Mouse (Mus musculus) lung, postnatal 0 days (tissue): ENCODE results near the gene Inpp5b. TPM values are rescaled to one million over a fixed set of nuclear protein-coding genes. Genes with fewer than 3 reads are reported as not detected.

Experiments used
- ATAC-seq: fragments of 200-750 bp; cut with Nextera tagmentation; 2 replicates; pipeline ENCODE4 v1.8.0; 2017; ENCODE audit warnings: moderate library complexity
- DNase-seq: peaks from one replicate; pipeline ENCODE4 v3.0.0-alpha.2; 2016; ENCODE audit warnings: low spot score
- H3K27ac ChIP-seq: fragments of 300-500 bp; sonication (generic); 2 replicates; pipeline ENCODE4 v1.5.1; 2014; ENCODE audit warnings: antibody characterized with exemption, mild to moderate bottlenecking, low read length, mixed read lengths
- H3K27me3 ChIP-seq: fragments of 300-500 bp; sonication (generic); replicated peaks from 2 replicates; pipeline ENCODE4 v1.6.1; 2014; ENCODE audit warnings: low read length, mixed read lengths; ENCODE audit not compliant: insufficient read depth
- H3K36me3 ChIP-seq: fragments of 300-500 bp; sonication (generic); 2 replicates; pipeline ENCODE4 v1.6.1; 2014; ENCODE audit warnings: low read length, mixed read lengths; ENCODE audit not compliant: insufficient read depth
- H3K4me1 ChIP-seq: fragments of 300-500 bp; sonication (generic); 2 replicates; pipeline ENCODE4 v1.6.1; 2014; ENCODE audit warnings: antibody characterized with exemption, low read depth, low read length, mixed read lengths; ENCODE audit not compliant: insufficient read depth
- H3K4me2 ChIP-seq: fragments of 300-500 bp; sonication (generic); replicated peaks from 2 replicates; pipeline ENCODE4 v1.6.1; 2014; ENCODE audit warnings: low read depth, mild to moderate bottlenecking, low read length, moderate library complexity, mixed read lengths
- H3K4me3 ChIP-seq: fragments of 300-500 bp; sonication (generic); 2 replicates; pipeline ENCODE4 v1.5.1; 2014; ENCODE audit warnings: low read depth, low read length
- H3K9ac ChIP-seq: fragments of 300-500 bp; sonication (generic); replicated peaks from 2 replicates; pipeline ENCODE4 v1.6.1; 2014; ENCODE audit warnings: low read depth, mild to moderate bottlenecking
- H3K9me3 ChIP-seq: fragments of 300-500 bp; sonication (generic); 2 replicates; pipeline ENCODE4 v1.6.1; 2016; ENCODE audit warnings: low read length, mixed read lengths
- CTCF ChIP-seq: IDR thresholded peaks from 2 replicates; pipeline ENCODE4 v1.5.1; 2016; ENCODE audit warnings: antibody characterized with exemption, mild to moderate bottlenecking
- EP300 ChIP-seq: IDR thresholded peaks from 2 replicates; pipeline ENCODE4 v1.6.1; 2016; ENCODE audit warnings: antibody characterized with exemption, mild to moderate bottlenecking, control low read depth
- WGBS: fragments of 180-500 bp; shearing (Covaris S2); extraction: QIAGEN DNeasy Blood & Tissue Kit; methylation state at CpG from one replicate; pipeline ENCODE4 v1.1.7; 2014; 5-methylcytosine and 5-hydroxymethylcytosine counted together
- polyA plus RNA-seq: library from polyadenylated mRNA; unstranded; fragments of >200 nt; fragmentation: Nextera tagmentation; extraction: Ambion mirVana; gene quantifications from 2 replicates; pipeline ENCODE4 v1.2.1, GENCODE M21; 2015

Inpp5b gene
- 59.6 and 62.9 TPM in 2 replicates for polyA plus RNA-seq

GRCm38 (mm10) chr4:124741376-124742343 lies at the start of gene Inpp5b:
Gene Inpp5b (plus strand): TSS chr4:124741850.
- ATAC-seq (peak; percentile 91), DNase-seq (peak; percentile 77)
- H3K4me1 ChIP-seq: 0 out of 2 replicates have a peak, but pooled peaks cover 4% of the 10 kb centered on the region
- no peaks in the 10 kb centered on the region for H3K36me3 ChIP-seq
- H3K9ac ChIP-seq: peak within 1 kb of the TSS; percentile 51
- no peaks in the 10 kb centered on the region for H3K27me3 ChIP-seq
- H3K27ac ChIP-seq: no peak within 1 kb of the TSS
- peak within 1 kb of the TSS; percentile 73 for H3K4me2 ChIP-seq
- H3K4me3 ChIP-seq: peak within 1 kb of the TSS; percentile 57
- H3K9me3 ChIP-seq: no peaks in the 10 kb centered on the region
- 13% methylated on average over 25 of the region's 25 CpGs for WGBS
- TF ChIP-seq CTCF (no peak), EP300 (no peak)

DNA sequence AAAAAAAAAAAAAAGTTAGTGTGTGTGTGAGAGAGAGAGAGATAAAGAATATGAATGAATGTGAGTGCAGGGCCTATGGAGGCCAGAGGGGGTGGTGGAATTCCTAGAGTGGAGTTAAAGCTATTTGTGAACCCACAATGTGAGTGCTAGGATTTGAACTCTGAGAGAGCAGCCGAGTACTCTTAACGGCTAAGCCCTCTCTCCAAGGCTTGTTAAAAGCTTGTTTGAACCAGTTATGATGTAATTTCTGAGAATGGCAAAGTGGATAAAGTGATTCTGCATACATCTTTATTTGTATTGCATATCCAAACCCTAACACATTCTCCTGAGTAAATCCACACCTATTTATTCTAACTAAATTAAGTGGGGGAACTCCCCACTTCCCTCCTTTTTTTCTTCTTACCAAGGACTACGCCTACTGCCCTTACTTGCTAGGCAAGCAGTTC lies 49.2 kb upstream of the Inpp5b start:
- 42% methylated on average over 3 of the region's 3 CpGs for WGBS
- TF ChIP-seq EP300 (peak; percentile 78), CTCF (no peak; the same call in 1 of the 2 replicates)
- Histone ChIP-seq H3K4me3 (peak overlapping the region; percentile 61; the same call in 1 of the 2 replicates), H3K27ac (no peak overlapping the region), H3K4me2 (peak overlapping the region; percentile 76), H3K36me3 (no peaks in the 10 kb centered on the region), H3K9me3 (no peaks in the 10 kb centered on the region), H3K9ac (no peak overlapping the region), H3K4me1 (no peaks in the 10 kb centered on the region), H3K27me3 (peaks cover 5% of the 10 kb centered on the region; the same call in 1 of the 2 replicates)
- ATAC-seq (peak; percentile 76), DNase-seq (peak; percentile 92)

DNA sequence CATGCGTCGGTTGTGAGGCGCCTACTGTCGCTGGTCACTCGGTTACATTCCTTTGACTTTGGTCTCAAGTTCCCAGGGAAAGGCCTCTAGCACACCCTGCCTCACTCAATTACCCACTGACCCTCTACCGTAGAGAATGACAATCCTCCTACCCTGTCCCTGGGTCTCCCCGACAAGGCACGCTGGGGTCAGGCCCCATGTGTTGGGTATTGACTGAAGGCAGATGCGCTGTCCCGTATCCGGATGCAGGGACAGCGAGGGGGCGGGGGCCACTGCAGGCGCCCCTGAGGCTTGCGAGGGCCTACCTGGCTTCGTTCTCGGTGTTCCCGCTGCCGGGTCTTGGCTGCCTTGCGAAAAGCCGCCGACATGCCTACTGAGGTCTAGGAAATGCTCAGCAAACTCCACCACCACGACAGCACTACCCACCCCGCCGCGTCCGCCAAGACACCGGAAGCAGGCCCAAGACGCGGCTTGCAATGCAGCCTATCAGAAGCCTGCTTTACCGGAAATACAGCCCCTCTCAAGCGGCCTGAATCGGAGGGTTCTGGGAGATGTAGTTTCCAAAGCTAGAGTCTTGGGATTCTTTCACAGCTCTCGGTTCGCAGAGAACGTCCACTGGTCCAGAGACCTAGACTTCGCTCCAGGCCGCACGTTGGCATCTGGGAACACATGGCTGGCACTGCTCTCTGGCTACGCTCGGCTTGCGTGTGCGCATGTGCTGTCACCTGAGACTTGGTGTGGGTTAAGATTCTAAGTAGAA lies 48.3 kb upstream of the Inpp5b start, which contains the start of gene Utp11:
Gene Utp11, minus strand, starts transcription at position 466 of the 760 bp plus-strand sequence.
- Histone ChIP-seq H3K4me2 (peak within 1 kb of the TSS; percentile 76), H3K27me3 (peaks cover 5% of the 10 kb centered on the region; the same call in 1 of the 2 replicates), H3K36me3 (no peaks in the 10 kb centered on the region), H3K4me1 (no peaks in the 10 kb centered on the region), H3K9ac (peak within 1 kb of the TSS; percentile 72), H3K27ac (peak within 1 kb of the TSS; percentile 77), H3K4me3 (peak within 1 kb of the TSS; percentile 61), H3K9me3 (no peaks in the 10 kb centered on the region)
- TF ChIP-seq CTCF (no peak), EP300 (no peak)
- DNase-seq: peak; percentile 97
- peak; percentile 94 for ATAC-seq
- under 1% methylated on average over 43 of the region's 43 CpGs for WGBS

GRCm38 (mm10) chr4:124694572-124694971 lies 47.1 kb upstream of the Inpp5b start:
- no peak for TF ChIP-seq CTCF
- no peak for TF ChIP-seq EP300
- no peak overlapping the region for H3K27ac ChIP-seq
- no peaks in the 10 kb centered on the region for H3K36me3 ChIP-seq
- ATAC-seq (no peak), DNase-seq (no peak)
- WGBS: 73% methylated on average over 2 of the region's 2 CpGs
- no peaks in the 10 kb centered on the region for H3K9me3 ChIP-seq
- no peak overlapping the region for H3K9ac ChIP-seq
- H3K4me1 ChIP-seq: no peaks in the 10 kb centered on the region; the same call in 1 of the 2 replicates
- H3K4me2 ChIP-seq: no peak overlapping the region
- H3K27me3 ChIP-seq: peaks cover 5% of the 10 kb centered on the region; the same call in 1 of the 2 replicates
- no peak overlapping the region for H3K4me3 ChIP-seq

GRCm38 (mm10) chr4:124695786-124696516 lies 45.7 kb upstream of the Inpp5b start:
- 15% methylated on average over 18 of the region's 18 CpGs for WGBS
- Histone ChIP-seq H3K9me3 (no peaks in the 10 kb centered on the region), H3K4me2 (no peak overlapping the region), H3K4me3 (no peak overlapping the region), H3K4me1 (peaks cover 5% of the 10 kb centered on the region), H3K36me3 (no peaks in the 10 kb centered on the region), H3K27ac (no peak overlapping the region), H3K27me3 (peaks cover 5% of the 10 kb centered on the region; the same call in 1 of the 2 replicates), H3K9ac (no peak overlapping the region)
- no peak for ATAC-seq
- TF ChIP-seq EP300: no peak
- TF ChIP-seq CTCF: no peak
- no peak for DNase-seq
